Mouse (Mus musculus) hindlimb bud, embryonic 11.5 days (tissue): Measurements from ENCODE around the gene Cyp3a13.
A peak's percentile ranks its signal among the peaks of the same experiment; 100 is the strongest.
"Not testable (repeated sequence)": the region's sequence is repeated elsewhere in the genome, so short reads cannot be mapped to it uniquely, and the experiment has no call there.

Source experiments
- DNase-seq: peaks from one replicate; pipeline ENCODE4 v3.0.0-alpha.2; 2012; ENCODE audit warnings: low read depth, low spot score; ENCODE audit errors: extremely low spot score

Gene Cyp3a13

GRCm38 (mm10) chr5:137921532-137921931 is at the start of gene Cyp3a13:
Cyp3a13 (minus strand) TSS chr5:137921619.
- no peak for DNase-seq

DNA sequence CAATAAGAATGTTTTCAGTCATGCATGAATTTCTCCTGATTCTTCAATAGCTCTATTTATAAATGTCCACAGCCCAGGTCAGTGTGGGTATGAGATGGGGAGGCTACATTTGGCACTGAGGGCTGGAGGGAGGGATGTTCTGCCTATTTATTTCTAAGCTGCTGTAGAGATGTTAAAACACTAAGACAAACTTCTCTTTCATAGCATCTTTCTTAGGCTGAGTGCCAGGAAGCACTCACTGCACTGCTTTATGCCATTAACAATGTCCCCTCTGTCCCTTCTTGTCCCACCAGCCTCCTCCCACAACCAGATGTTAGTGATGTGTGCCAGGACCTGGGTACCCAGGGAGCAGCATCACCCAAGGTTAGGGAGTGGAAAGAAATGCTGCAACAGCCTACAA is 45.1 kb upstream of the Cyp3a13 start:
- DNase-seq, result no peak

GRCm38 (mm10) chr5:137962945-137963344 is 41.5 kb upstream of the Cyp3a13 start, which contains the start of gene Gjc3:
Gjc3 (minus strand) TSS chr5:137963098.
- no peak for DNase-seq

DNA sequence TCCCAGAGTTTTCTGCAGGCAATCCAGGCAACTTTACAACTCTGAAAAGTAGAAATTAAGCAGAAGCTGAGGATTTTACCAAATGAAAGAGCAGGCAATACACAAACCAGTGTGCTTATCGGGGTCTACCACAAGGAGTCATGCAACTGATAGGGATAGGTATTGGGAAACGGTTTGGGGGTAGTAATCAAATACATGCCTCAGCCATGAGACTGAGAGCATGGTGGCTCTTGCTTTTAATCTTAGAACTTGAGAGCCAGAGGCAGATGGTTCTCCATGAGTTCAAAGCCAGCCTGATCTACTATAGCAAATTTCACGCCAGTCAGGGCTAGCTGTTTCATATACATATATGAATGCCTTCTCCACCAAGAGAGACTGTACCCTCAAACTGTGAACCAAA is 35.0 kb upstream of the Cyp3a13 start:
- no peak for DNase-seq

DNA sequence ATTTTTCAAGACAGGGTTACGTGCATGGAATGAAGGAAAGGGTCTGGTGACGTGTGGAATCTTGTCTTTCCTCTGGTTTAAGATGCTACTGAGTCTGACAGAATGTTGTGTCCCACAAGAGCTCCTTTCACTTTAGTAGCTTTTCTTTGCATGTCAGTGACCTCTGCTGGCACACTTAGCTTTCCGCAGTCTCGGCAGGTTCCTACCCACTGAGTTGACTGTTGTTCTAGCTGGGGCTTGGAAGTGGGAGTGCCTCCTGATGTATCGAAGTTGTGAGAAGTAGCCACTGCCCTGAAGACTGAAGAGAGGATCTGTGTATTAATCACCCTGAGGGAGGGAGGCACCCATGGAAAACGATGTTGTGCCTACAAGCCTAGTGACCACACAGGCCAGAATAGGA is 29.8 kb upstream of the Cyp3a13 start:
- DNase-seq, result no peak

DNA sequence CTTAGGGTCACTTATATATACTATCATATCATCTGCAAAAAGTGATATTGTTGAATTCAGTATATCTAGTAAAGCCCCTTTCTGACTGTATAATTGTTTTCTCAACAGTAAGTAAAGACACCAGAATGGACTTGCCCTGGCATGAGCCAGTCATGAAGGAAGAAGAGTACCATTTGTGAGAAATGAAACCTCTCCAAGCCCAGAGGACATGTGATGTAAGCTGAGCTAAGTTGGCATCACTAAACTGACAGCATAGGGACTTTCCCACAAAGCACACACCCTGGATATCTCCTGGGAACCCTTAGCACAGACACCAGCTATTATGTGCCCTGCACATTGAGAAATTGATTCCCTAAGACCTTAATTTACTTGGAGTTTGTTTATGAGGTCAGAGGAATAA is 25.9 kb upstream of the Cyp3a13 start:
- no peak for DNase-seq

DNA sequence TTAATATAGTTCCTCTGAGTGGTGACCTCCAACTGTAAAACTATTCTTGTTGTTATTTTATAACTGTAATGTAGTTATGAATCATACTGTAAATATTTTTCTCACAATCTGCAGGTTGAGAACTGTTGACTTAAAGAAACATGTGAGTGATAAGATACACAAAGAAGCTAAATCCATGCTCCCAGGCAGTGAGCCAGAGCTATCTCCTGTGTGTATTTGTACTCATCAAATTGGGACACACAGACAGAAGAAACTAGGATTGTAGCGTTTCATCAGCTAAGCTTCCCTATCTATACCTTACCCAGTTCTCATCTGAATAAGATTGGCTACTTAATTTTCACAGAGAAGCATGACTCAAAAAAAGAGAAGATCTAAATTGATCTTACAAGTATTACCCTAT is 21.7 kb upstream of the Cyp3a13 start:
- DNase-seq, result no peak

- no peak for DNase-seq
Measured at GRCm38 (mm10) chr5:137940948-137941347, 19.5 kb upstream of the Cyp3a13 start.

DNA sequence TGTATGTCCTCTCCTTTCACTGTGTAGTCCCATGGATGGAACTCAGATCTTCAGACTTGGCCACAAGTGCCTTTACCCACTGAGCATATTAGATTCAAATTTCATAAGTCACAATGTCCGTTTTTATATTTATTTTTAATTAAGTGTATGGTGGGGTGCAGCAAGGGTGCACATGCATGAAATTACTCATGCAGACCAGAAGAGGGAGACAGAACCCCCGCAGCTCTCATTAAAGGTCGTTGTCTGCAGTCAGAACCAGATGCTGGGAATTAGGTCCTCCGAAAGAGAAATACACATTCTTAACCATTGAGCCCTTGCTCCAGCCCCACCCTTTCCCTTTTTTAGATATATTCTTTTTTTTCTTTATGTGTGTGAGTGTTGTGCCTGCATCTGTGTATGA is 15.8 kb upstream of the Cyp3a13 start:
- DNase-seq, result no peak

DNA sequence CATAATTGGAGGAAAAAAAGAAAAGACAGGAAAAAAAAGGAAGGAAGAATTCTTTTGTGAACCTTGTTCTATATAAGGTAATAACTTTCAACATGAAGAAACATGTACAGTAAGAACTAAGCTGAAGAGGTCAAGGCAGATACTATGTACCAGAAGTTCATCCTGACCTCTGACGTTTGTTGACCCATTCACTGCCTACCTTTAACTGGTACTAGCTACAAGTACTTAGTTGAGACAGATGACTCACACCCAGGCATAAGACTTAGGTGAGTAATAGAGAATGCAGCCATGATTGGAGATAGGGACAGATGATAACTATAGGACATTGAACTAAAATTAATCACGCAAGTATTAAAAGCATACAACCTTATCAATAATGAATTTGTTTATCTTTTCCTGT is 15.1 kb upstream of the Cyp3a13 start:
- no peak for DNase-seq

- not testable (repeated sequence) for DNase-seq
Measured at GRCm38 (mm10) chr5:137933934-137934333, 12.5 kb upstream of the Cyp3a13 start.

DNA sequence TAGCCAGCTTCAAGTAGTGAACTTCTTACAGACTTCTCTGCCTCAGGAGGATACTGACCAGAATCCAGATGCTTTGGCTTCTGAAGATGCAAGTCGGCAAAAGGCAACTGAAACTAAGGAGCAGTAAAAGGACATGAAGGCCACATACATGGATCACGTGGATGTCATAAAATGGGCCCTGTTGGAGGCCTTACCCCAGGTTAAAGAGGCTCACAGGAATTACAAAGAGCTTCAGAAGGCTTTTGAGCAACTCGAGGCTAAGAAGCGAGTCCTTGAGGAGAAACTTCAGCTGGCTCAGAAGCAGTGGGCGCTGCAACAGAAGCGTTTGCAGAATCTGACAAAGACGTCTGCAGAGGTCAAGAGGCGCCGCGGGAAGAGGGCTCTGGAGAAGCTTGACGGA is 7.0 kb upstream of the Cyp3a13 start:
- no peak for DNase-seq

- no peak for DNase-seq
Measured at GRCm38 (mm10) chr5:137922171-137922570, 752 bp upstream of the Cyp3a13 start.

DNA sequence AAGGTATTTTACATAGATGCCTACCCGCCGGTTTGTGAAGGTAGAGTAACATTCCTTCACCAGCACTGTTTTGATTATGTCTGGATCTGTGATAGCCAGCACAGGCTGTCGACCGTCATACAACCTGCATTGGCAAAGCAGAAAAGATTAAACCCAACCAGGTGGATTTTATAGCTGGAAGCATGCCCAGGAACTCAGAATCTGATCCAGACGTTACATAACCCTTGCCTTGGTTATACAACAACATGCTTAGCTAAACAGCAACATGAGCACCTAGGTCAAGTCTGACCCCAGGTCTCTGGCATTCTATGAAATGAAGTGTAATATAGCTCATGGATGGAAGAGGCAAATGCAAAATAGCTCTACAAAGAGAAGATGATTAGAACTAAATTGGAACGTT is 5.9 kb downstream of the Cyp3a13 start:
- no peak for DNase-seq

DNA sequence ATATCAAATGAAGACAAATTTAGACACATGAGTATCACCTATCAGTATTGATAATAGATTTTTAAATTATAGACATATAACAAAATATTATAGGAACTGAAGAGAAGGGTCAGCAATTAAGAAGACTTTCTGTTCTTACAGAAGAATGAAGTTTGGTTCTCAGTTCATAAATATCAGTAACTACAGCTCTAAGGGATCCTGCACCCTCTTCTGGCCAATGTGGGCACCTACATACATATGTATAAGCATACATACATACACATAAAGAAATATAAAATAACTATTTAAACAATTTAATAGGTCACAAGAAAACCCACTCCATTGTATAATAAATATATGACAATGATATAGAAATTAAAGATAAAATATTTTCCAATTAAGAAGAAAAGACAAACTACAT is 6.9 kb downstream of the Cyp3a13 start:
- no peak for DNase-seq

GRCm38 (mm10) chr5:137909564-137910262 is 11.7 kb downstream of the Cyp3a13 start:
- DNase-seq, result no peak

- no peak for DNase-seq
Measured at GRCm38 (mm10) chr5:137897812-137898211, 23.6 kb downstream of the Cyp3a13 start.

DNA sequence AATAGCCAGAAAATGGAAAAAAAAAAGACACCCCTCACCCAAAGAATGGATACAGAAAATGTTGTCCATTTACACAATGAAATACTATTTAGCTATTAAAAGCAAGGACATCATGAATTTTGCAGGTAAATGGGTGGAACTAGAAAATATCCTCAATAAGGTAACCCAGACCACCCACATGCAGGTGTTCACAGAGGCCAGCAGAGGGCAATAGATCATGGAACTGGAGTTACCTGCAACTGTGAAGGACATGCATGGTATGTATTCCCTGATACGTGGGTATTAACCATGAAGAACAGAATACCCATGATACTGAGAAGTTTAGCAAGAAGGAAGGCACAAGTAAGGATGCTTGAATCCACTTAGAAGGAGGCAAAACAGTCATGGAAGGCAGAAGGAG is 28.5 kb downstream of the Cyp3a13 start:
- DNase-seq, result no peak

- DNase-seq, result no peak
Measured at GRCm38 (mm10) chr5:137887666-137888065, 33.8 kb downstream of the Cyp3a13 start.

- DNase-seq, result peak; percentile 8
Measured at GRCm38 (mm10) chr5:137885894-137886293, 35.5 kb downstream of the Cyp3a13 start.

GRCm38 (mm10) chr5:137883345-137883744 is 38.1 kb downstream of the Cyp3a13 start:
- no peak for DNase-seq

DNA sequence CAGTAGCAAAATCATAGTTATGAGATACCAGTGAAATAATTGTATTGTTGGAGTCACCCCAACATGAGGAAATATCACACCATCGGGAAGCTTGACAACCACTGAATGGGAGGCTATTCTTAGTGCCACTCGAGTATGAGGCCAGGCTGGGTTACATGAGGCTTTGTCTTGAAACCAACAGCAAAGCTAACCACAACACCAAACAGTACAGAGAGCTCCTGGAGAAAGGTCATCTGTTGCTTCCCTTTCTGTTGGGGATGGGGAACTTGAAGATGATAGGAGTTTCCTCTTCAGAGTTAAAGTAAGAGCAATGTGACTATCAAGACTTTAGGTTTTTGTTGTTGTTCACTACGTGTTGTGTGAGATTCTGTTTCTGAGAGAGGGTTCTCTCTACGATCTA is 38.5 kb downstream of the Cyp3a13 start:
- no peak for DNase-seq

GRCm38 (mm10) chr5:137877860-137878259 is 43.6 kb downstream of the Cyp3a13 start:
- no peak for DNase-seq
